Mouse (Mus musculus) heart, postnatal 4 days (tissue): Measurements from ENCODE around the gene Ak9. TPM values are rescaled to one million over a fixed set of nuclear protein-coding genes. Genes with fewer than 3 reads are reported as not detected.

Source experiments
- DNase-seq: peaks from one replicate; pipeline ENCODE4 v3.0.0; 2021
- total RNA-seq, 2 experiments: library from RNA; stranded (reverse); gene quantifications; 2 replicates each; pipeline ENCODE4 v1.2.3; 2021

Ak9 gene
- total RNA-seq, result under 1 TPM in 1 of 2 experiments, not detected in 1; 0.07 TPM

DNA sequence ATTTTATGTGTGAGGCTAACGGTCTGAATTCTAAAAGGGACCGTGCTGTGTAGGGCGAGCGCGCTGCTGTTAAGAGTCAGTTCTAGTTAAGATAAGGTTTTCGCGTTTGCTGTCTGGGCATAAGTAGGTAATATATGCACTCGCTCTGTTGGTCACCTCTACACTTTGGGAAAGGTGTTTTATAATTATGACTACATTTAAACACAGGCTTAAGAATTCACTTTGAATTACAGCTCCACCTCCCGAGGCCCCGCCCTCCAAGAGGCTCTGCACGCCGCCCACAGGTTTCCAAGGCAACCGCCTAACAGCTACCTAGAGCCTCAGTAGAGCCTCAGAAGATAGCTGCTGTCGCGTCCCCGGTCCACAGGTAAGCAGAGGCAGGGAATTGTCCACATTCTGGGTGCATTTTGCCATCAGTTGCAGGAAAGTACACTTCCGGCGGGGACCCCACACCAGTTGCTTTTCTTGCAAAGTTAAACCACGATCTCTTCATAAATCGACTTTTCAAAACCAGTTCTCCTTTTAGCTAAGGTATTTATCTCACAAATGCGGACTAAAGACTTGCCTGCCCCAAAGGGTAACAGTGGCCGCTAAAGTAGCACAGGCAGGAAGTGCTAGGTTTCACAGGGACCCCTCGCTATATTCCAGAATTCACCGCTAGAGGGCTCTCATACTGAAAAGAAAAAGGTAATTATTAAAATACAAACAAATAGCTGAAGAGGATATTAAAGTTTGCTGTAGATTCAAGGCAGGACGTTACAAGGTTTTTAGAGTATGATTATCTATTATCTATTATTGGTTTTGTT is at the start of gene Ak9:
Gene Ak9, plus strand, starts transcription at position 342 of the 806 bp plus-strand sequence.
- DNase-seq, result peak; percentile 86

DNA sequence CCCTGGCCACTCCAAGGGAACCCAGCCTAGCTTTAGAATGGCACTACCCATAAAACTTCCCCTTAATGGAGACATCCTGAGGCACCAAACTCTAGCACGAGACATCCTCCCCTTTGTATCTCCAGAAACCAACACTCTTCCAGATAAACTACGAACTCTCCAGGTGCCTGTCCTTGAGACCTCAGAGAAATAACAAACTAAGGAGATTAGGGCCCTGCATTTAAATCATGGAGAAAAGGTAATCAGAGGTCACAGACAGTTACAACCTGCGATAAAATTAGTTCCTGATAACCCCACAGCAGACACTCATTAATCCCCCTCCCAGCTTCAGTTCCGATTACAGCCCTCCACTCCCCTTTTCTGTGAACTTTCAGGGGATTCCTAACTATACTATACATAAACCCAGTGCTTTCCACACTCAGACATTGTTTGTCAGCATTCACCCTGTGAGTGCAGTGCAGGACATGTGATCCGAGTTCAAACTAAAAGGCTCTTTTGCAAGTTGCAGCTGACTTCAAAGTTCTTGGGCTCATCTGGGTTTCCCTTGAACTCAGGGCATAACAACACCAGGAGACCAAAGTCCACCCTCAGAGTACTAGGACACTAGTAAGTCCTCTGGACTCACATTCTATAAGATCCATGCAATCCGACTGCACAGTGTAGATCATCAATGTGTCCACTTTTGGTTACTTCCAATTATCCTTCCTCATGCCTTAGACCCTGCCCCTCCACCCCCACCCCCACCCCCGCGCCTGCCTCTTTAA is 43.4 kb upstream of the Ak9 start:
- no peak for DNase-seq

DNA sequence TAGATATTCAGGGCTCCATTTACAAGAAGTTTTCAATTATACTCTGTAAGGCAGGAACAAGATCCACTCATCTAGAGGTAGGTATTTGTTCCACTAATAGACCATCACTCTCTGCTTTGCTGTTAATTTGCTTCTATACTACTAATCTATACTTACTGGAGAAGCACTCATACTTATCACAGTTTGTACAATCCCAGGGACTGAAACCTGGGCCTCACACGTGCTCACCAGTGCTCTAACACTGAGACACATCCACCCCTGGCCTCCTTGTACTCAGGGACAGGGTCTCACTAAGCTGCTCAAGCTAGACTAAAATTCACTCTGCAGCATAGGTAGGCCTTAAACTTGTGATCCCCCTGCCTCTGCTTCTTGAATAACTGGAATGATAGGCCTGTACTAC is 42.6 kb upstream of the Ak9 start:
- DNase-seq, result no peak

DNA sequence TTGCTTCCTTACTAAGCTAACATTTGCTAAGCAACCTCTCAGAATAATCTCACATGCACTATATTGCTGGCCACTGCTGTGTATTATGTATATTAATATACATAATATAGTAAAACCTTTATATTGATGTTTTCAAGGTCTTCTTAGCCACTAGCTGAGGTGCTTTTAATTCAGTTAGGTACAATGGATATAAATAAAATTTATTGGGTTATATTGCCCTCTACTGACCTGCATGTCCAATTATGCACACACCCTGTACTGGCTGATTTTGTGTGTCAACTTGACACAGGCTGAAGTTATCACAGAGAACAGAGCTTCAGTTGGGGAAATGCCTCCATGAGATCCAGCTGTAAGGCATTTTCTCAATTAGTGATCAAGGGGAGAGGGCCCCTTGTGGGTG is 41.9 kb upstream of the Ak9 start:
- DNase-seq, result no peak

DNA sequence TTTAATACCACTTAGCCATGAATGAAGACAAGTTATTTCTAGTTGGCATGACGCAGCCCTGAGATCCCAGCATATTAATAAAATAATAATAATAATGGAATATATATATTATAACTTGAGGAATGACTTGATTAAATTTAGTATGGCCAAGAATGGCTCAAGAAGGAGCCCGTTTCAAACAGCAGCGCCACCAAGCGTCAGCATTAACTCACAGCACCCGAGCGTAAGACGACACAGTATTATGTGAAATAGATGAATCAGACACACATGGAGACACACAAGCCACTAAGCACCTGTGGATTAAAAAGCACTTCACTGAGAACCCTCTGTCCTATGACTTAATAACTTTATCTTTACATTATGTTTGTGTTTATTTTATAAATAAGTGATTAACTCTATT is 31.9 kb upstream of the Ak9 start:
- DNase-seq, result peak; percentile 39

DNA sequence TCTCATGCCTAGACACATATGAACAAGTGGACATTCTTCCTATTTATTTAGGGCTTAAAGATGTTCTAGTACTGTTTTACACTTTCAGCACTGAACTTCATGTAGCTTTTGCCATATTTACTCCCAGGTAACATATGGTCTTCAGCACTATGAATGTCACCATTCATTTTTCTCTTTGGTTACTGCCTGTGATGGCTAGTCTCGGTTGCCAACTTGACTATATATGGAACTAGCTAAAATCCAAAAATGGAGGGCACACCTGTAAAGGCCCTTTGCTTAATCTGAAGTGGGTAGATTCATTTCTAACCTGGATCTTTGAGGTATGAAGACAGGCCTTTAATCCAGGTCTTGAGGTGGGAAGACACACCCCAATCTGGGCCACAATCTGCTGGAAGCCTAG is 28.9 kb upstream of the Ak9 start:
- no peak for DNase-seq

DNA sequence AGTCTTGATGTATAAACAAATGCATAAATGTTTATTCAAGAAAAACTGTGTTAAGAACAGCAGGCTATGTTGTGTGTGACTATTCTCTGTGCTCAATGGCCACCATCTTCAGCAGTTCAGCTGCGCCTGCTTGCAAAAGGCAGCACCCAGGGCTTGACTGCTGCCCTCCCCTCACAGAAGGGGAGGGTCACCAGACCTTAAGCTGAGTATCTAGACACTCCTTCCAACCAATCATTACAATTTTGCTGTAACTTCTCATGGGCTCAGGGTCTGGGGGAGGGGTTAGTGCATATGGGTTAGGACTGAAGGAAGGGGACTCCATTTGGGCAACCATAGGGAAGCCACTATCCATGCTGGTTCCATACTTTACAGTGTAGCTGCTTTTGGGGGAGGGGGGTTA is 25.0 kb upstream of the Ak9 start:
- DNase-seq, result no peak

DNA sequence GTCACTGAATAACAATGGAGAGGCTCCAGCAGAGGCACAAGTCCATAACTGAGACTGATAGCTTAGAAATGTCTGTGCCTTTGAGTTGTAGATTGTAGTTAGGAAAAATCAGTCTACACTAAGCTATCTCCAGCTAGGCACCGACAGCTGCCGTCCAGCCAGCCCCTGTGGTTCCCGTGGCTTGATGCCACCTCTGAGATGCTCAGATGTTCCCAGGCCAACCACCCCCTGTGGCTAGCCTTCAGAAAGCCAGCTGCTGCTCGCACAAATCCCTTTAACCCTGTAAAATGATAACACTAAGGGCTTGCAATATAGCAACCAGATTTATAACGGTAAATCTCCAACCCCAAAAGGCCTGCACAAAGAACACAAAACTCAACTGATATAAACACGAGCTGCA is 23.6 kb upstream of the Ak9 start:
- DNase-seq, result no peak

DNA sequence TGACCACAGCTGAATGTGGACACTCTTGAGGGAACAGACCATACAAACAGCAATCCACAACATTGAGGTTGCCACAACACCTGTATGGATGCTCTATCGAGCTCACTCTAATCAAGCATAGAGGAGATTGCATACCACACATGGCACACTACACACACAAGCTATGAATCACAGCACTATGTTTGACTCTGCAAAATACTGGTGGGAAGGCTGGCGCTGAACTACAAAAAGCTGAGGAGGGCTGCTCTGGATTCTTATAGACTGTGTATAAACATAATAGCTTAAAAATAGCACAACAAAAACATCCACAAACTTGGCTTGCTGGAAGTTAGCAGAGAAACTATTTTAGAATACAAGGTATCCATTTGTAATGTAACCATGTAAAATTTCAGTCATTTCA is 23.0 kb upstream of the Ak9 start:
- DNase-seq, result no peak

DNA sequence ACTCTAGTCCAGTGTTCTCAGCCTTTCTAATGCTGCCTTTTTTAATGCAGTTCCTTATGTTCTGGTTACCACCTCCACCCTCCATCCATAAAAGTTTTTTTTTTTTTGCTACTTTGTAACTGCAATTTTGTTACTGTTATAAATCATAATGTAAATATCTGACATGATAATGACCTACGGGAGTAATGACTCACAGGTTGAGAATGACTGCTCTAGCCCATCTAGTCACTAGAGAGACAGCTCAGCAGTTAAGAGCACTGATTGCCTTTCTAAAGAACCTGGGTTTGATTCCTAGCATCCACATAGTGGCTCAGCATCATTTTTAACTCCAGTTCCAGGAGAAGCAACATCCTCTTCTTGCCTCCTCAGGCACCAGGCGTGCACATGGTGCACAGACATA is 21.7 kb upstream of the Ak9 start:
- no peak for DNase-seq

DNA sequence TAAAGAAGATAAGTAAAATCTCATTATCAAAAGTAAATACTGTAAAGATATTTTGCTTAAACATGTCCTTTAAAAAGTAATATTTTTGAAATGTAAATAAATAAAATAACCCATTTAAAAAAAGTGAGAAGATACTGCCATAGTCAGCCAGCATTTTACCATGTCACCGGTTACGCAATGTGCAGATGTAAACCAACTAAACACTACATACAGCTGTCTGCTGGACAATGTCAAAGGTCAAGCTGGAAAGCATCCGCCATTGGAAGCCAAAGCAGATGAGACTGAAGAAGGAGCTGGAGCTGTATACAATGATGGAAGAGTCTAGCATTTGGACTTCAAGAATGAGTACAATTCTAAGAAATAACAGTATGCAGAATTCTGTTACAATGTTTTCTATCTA is 16.2 kb upstream of the Ak9 start:
- DNase-seq, result no peak

DNA sequence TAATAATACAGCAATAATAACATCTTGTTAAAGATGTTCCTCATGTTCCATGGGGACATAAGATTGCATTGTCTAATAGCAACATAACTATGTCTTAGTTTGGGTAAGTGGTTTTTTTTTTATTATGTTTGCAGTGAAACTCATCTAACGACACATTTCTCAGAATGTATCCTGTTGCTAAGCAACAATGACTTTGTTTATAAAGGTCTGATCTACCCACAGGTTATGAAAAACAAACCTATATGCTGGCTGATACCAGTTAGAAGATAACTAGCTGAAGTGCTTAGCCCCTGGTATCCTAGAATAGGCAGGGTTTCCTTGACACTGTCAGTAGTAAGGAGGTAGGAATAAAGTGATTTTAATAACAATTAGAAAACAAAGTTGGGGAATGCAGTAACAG is 15.7 kb upstream of the Ak9 start:
- DNase-seq, result no peak

DNA sequence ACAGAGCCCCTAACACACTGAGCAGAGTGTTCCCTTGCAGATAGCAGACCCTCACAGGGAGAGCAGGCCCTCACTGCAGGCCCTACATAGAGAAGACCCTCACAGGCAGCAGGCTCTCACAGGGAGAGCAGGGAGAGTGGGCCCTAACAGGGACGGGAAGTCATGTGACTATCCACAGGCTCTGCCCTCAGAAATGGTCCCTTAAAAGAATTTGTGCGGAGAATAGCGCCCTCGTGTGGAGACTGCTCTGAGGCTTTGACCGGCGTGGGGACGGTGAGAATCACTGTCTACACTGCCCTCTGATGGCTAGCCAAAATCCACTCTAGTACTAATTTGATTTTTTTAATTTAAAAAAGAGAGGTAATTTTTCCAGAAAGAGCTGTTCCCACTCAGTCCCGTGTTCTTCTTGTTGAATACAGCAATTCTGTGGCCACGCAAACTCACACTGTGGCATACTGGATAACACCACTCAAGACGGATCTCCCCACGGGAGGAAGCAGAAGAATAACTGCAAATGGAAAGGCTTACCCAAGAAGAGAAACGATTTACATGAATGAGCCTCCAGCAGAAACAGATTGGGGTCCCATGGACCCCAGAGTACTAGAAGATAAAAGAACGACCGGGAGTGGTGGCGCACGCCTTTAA is 14.9 kb upstream of the Ak9 start:
- peak; percentile 93 for DNase-seq

DNA sequence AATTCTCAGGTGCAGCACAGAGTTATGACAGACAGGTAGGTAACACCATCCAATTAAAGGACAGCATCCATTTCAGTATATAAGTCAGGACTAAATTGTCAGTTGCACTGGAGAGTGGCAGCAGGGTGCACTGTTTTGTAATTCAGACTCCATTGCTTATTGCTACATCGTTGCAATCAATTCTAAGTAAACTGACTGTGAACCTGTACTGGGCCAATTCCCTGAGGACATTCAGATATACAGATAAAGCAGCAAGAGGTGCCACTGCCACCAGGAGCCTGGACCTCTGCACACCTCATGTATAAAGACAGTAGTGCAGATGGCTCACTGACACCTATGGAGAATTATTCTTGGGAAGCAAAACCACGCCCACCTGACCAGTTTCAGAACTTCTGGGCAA is 12.8 kb upstream of the Ak9 start:
- DNase-seq, result no peak

DNA sequence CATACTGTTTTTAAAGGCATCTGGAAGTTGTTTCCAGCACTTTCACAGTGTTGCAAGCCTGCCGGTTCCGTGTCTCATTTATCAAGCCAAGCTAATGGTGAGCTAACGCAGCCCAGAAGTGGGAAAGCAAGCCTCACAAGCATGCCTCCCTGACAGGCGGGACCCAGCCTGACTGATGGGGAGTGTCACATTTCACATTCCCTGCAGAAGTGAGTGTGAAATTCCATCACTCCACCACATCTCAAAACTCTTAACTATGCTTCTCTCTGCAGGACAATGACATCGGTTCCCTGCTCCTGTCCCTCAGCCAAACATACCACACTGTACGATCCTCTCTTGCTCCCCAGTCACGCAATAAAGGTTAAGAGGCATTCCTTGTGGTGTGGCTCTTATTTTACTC is 10.8 kb upstream of the Ak9 start:
- peak; percentile 62 for DNase-seq

DNA sequence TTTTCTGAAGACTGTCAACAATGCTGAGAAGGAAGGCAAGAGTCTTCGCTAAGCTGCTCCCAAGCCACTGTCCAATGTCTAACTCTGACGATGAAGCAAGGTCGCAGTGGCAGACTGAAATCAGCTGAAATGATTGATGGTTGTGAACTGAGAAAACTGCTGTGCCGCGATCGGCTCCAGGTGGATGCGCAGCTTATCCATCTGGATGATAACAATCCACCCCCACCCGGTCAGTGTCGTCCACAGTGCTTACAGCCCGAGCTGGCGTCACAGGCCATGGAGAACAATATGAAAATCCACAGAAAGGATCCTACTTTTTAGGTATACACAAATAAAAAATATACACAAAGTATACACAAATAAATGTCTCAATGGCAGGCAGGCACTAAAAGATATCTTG is 9.0 kb upstream of the Ak9 start:
- DNase-seq, result no peak

DNA sequence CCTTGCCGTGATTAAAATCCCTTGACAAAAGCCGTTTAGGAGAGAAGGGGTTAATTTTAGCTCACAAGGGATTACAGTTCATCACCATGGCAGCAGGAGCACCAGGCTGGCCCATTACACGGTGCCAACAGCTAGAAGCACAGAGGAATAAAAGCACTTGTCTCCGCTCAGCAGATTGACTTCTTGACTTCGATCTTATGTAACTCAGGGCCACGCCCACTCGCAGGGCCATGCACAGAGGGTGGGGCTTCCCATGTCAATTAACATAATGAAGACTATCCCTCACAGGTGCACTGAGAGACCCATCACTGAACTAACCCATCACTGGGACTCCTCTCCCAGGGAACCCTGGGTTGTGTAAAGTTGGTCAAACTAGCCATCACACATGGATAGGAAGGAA is 8.6 kb upstream of the Ak9 start:
- DNase-seq, result no peak

DNA sequence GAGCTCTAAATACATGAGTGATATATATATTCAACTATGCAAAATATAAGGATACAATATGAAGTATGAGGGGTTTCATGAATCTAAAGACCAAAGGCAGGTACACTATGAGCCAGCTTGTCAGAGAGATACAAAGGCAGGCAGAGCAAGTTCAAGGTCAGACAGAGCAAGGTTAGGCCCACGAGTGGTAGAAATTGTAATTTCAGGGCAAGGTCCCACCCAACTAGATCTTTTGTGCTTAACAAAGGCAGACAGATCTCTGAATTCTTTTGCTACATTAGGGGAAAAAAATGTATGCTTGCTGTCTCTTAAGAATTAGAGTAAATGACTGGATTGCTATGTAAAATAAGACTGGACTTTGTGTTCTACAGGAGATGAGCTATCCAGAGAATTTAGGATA is 3.6 kb upstream of the Ak9 start:
- no peak for DNase-seq

DNA sequence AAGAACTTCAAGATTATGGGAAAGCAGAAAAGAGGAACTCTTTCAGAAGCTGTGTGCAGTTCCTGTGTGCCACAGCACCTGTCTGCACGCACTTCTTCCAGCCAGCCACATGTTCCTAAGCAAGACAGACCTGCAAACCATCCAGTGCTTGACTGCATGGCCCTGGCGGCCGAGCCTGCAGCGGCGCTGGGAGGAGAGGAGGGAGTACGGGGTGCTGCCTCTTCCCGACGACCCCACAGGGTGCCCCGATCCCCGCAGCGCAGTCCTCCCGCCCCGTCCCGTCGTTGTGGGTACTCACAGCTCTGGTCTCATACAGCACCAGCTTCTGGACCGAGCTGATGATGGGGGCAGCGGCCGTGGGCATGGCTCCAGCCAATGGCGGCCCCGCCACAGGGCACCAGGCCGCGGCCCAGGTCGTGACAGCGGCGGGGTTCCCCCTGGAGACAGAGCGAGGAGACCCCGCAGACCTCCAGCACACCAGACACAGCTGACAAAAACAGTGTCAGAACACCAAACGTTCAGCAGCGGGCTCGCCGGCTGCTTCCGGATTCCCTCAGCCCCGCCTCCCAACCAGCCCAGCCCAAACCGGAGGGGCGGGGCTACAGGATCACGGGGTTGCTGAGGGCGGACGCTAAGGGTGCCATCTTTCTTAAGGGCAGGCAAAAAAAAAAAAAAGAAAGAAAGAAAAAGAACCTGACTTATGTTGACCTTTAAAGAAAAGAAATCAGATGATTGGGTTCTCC is 920 bp upstream of the Ak9 start, which contains the start of gene Fig4:
Gene Fig4, minus strand, starts transcription at position 572 of the 743 bp plus-strand sequence.
- DNase-seq, result peak; percentile 91

DNA sequence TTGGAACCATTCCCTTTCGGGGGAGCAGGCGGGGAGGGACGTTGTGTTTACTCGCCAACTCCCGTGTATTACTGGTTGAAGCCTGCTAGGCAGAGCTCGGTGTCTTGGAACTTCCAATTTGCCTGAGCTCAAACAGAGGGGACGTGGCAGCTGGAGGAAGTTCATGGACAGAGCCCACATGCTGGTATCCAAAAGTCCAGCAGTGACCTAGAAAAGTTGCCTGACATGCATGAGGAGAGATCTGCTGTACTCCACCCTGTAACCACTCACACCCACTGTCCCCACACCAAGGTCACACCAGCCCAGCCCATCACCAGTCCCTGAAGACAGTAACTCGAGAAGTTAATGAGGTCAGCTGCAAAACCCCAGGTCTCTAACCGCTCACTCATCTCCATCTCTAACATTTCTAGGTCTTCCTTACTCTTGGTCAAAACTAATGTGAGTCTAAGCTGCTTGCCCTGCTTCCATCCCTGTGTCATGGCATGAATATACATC is 1.2 kb downstream of the Ak9 start:
- no peak for DNase-seq

DNA sequence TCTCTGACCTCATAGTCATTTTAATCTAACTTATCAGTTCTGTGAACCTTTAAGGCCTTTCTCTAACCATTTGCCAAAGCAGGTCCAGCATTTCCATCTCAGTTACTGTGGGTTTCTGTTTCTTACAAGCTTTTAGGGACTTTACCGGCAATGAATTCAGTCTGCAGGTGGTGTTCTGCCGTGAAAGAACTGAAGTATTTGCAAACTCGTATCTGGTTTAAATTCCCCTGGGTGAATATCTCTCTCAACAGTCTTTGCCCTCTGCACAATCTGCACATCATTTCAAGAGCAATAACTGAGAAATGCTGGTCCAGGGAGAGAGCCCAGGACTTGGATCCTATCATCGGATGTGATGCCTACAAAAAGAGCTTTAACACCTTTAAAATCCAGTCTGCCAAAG is 4.4 kb downstream of the Ak9 start:
- DNase-seq, result no peak

DNA sequence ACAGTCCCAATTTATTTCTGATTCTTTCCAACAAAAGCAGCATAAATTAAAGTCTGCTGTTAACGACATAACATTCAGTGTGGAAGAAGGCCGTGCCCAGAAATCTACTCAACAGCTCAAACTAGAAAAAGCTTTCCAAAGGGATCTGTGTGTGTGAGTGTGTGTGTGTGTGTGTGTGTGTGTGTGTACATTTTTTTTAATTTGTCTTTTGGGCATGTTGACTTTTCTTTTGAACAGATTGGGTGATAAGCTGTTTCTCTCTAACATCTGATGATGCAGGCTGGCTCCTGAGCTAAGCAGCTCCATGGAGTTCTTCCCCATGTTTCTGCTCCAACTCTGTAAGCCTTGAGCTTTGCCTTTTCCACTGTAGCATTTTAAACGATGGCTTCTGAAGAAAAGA is 12.1 kb downstream of the Ak9 start:
- no peak for DNase-seq
